Comparison of ENCODE assay signal across 8 mouse cellular contexts in the genomic region with DNA sequence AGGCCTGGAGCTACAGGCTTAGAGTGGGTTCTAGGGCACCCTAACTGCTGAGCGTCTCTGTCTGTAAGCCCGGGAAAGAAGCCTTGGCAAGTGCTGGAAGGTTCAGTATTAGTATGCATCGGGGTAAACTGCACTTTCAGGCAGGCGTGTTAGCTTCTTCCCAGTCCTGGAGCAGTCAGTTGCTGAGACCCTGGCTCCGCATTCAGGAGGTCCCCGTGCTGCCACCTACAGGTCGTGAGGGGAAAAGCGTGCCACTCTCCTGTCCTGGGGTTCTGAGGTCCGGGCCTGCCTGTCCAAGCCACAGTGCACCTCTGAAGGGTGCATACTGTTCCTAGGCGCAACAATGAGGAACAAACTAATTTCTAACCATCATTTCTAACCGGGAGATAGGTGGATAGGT. TPM values are rescaled to one million over a fixed set of nuclear protein-coding genes. Genes with fewer than 3 reads are reported as not detected.
DNase-seq lines count a peak whose midpoint lies in the region; ATAC-seq lines count a peak whose summit lies in the region.

No protein-coding gene starts in this region.

- H3K36me3 ChIP-seq in intestine, embryonic 14.5 days (ENCODE audit: control insufficient read depth, insufficient read depth, low read length) = no peaks in the 10 kb centered on the region
- no peaks in the 10 kb centered on the region for H3K36me3 ChIP-seq in midbrain, embryonic 11.5 days (ENCODE audit: control insufficient read depth, insufficient read depth, low read length)

- intact Hi-C loops in left cerebral cortex, postnatal 10 days (cut with DNase I) = loop anchor here (2.0 to 10.0 kb wide), 2 partner anchors 186 to 508 kb away; no protein-coding TSS in a partner anchor

- no peaks in the 10 kb centered on the region for H3K27me3 ChIP-seq in intestine, embryonic 14.5 days (replicated peaks; ENCODE audit: control insufficient read depth, insufficient read depth, low read length)
- H3K27me3 ChIP-seq in midbrain, embryonic 11.5 days (ENCODE audit: control insufficient read depth, insufficient read depth, low read length) = no peaks in the 10 kb centered on the region

- no peak overlapping the region for H3K4me3 ChIP-seq in intestine, embryonic 14.5 days (ENCODE audit: low read depth, low read length)
- no peak overlapping the region for H3K4me3 ChIP-seq in midbrain, embryonic 11.5 days (ENCODE audit: low read depth, low read length)

- no peaks in the 10 kb centered on the region for H3K9me3 ChIP-seq in intestine, embryonic 14.5 days (ENCODE audit: control insufficient read depth, low read length)
- H3K9me3 ChIP-seq in midbrain, embryonic 11.5 days (ENCODE audit: control insufficient read depth, low read length) = no peaks in the 10 kb centered on the region

- H3K4me2 ChIP-seq in intestine, embryonic 14.5 days (ENCODE audit: low read length) = no peak overlapping the region
- no peak overlapping the region for H3K4me2 ChIP-seq in midbrain, embryonic 11.5 days

- H3K27ac ChIP-seq in intestine, embryonic 14.5 days (ENCODE audit: low read depth) = no peak overlapping the region
- no peak overlapping the region for H3K27ac ChIP-seq in midbrain, embryonic 11.5 days (ENCODE audit: low read depth, low read length)

- 8% methylated on average over 11 of the region's 11 CpGs for WGBS in intestine, embryonic 14.5 days
- 4% methylated on average over 11 of the region's 11 CpGs for WGBS in midbrain, embryonic 11.5 days

- no peak overlapping the region for H3K9ac ChIP-seq in intestine, embryonic 14.5 days (ENCODE audit: low read length)
- H3K9ac ChIP-seq in midbrain, embryonic 11.5 days (ENCODE audit: low read length) = no peak overlapping the region

- DNase-seq in ZHBTc4 (ENCODE audit: low read depth, low spot score) = peak; percentile 86
- DNase-seq in cerebellum, postnatal 14 days = peak; percentile 87 to 89
- peak; percentile 48 to 58 for DNase-seq in gastrocnemius, adult 8-10 months (ENCODE audit: low spot score in 2 of 2)
- DNase-seq in intestine, embryonic 14.5 days (ENCODE audit: low spot score) = peak; percentile 85
- DNase-seq in left cerebral cortex, postnatal 10 days (ENCODE audit: extremely low spot score in 1 of 2, low spot score in 2 of 2) = peak; percentile 71 to 78
- DNase-seq in midbrain, embryonic 11.5 days (ENCODE audit: low spot score, missing footprints) = peak; percentile 97
- peak; percentile 82 for DNase-seq in right cerebral cortex, postnatal 4 days

- peak; percentile 70 for ATAC-seq in intestine, embryonic 14.5 days (replicated peaks; ENCODE audit: low FRiP score, low TSS enrichment, low read depth)
- ATAC-seq in midbrain, embryonic 11.5 days (ENCODE audit: low FRiP score) = peak; percentile 88
- no peak; the same call in 1 of the 2 replicates for ATAC-seq in erythroblast, adult 5-6 weeks (replicated peaks; ENCODE audit: low FRiP score, poor library complexity, severe bottlenecking)

- H3K4me1 ChIP-seq in intestine, embryonic 14.5 days (replicated peaks; ENCODE audit: control insufficient read depth, insufficient read depth, low read length) = no peaks in the 10 kb centered on the region; the same call in 1 of the 2 replicates
- H3K4me1 ChIP-seq in midbrain, embryonic 11.5 days (ENCODE audit: control insufficient read depth, insufficient read depth, low read length) = peaks cover 2% of the 10 kb centered on the region

RNA-seq across cellular contexts. Expression of a gene that starts 10.6 kb away (rescaled TPM):
- total RNA-seq in gastrocnemius, adult 8-10 months (2022) = 1 to 10 TPM; 2.0 to 5.3 (median 3.0) TPM
- 12.7 and 13.2 TPM in 2 replicates for polyA plus RNA-seq in intestine, embryonic 14.5 days (2014; fragmentation: Nextera tagmentation; extraction: Ambion mirVana)
- 1 to 10 TPM; 4.8 to 6.6 TPM for total RNA-seq in left cerebral cortex, postnatal 10 days (2021)
- polyA plus RNA-seq in midbrain, embryonic 11.5 days (2014; fragmentation: Nextera tagmentation; extraction: Ambion mirVana) = 1.4 and 2.7 TPM in 2 replicates
- total RNA-seq in erythroblast, adult 5-6 weeks (2015; ENCODE audit: low replicate concordance) = not detected in 2 replicates
- total RNA-seq in erythroblast, adult 5-6 weeks (2017; ENCODE audit: low replicate concordance) = not detected in 2 replicates
